Mouse (Mus musculus): Measurements from ENCODE around the gene Mucl3.

DNA sequence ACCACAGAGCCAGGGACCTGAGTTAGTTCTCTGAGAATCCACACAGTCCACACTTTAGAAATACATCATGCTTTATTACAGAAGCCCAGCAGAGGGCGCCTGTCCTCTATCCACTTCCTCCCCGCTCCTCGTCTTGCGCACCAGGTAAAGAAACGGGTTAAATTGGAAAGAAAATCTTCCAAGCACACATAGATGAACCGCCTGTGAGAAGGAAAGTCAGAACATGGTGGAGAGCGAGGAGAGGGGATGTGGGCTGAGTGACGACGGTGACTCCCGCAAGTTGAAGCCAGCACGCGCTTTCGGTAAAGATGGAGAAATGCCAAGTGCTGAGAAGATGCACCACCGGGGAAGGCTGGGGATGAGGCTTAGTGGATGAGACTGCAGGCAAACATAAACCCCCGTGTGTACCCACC is 7.8 kb downstream of the Mucl3 start:
- TF ChIP-seq POLR2A (IDR thresholded peaks at IDR 0.05; ENCODE audit: insufficient read depth, low read depth, low read length) (no peak), CTCF (IDR thresholded peaks at IDR 0.05; ENCODE audit: insufficient read depth, low read depth, low read length) (peak; percentile 63)

Data from olfactory bulb, adult 2 months (tissue).